In genomic region chr15:93596285-93596684, GRCm38 (mm10) we compare ENCODE assay signal across 8 mouse cellular contexts. TPM values are rescaled to one million over a fixed set of nuclear protein-coding genes. Genes with fewer than 3 reads are reported as not detected.
DNase-seq lines count a peak whose midpoint lies in the region; ATAC-seq and TF ChIP-seq lines count a peak whose summit lies in the region.

No protein-coding gene starts in this region.

- H3K36me3 ChIP-seq in E14TG2a.4 (ENCODE audit: insufficient read depth, low read length) = no peaks in the 10 kb centered on the region
- H3K36me3 ChIP-seq in forebrain, postnatal 0 days (ENCODE audit: insufficient read depth) = no peaks in the 10 kb centered on the region
- no peaks in the 10 kb centered on the region for H3K36me3 ChIP-seq in liver, postnatal 0 days (replicated peaks; ENCODE audit: insufficient read depth, low read length)
- no peaks in the 10 kb centered on the region for H3K36me3 ChIP-seq in neural tube, embryonic 15.5 days

- no peak for TF ChIP-seq EP300 in liver, postnatal 0 days (IDR thresholded peaks at IDR 0.05; ENCODE audit: low read depth)

- H3K4me2 ChIP-seq in forebrain, postnatal 0 days (ENCODE audit: low read depth) = peak overlapping the region; percentile 90
- peak overlapping the region; percentile 99 for H3K4me2 ChIP-seq in liver, postnatal 0 days (ENCODE audit: low read depth, low read length)
- peak overlapping the region; percentile 87 for H3K4me2 ChIP-seq in neural tube, embryonic 15.5 days

- intact Hi-C loops in heart, postnatal 25 days (cut with DNase I) = loop anchor here (5.0 to 10.0 kb wide), 2 partner anchors 91 to 229 kb away; no protein-coding TSS in a partner anchor

- H3K9ac ChIP-seq in forebrain, postnatal 0 days = peak overlapping the region; percentile 82
- H3K9ac ChIP-seq in liver, postnatal 0 days (replicated peaks) = peak overlapping the region; percentile 63
- peak overlapping the region; percentile 69 for H3K9ac ChIP-seq in neural tube, embryonic 15.5 days (replicated peaks)

- H3K4me3 ChIP-seq in E14TG2a.4 (replicated peaks; ENCODE audit: low read length) = peak overlapping the region; percentile 85
- peak overlapping the region; percentile 84 for H3K4me3 ChIP-seq in forebrain, postnatal 0 days (ENCODE audit: low read depth, low read length)
- peak overlapping the region; percentile 78 for H3K4me3 ChIP-seq in liver, postnatal 0 days (ENCODE audit: low read depth, low read length)
- peak overlapping the region; percentile 62 for H3K4me3 ChIP-seq in neural tube, embryonic 15.5 days (replicated peaks)

- no peak for TF ChIP-seq CTCF in E14TG2a.4 (conservative IDR thresholded peaks at IDR 0.05; ENCODE audit: low read length)
- no peak for TF ChIP-seq CTCF in forebrain, postnatal 0 days (IDR thresholded peaks at IDR 0.05; ENCODE audit: low read depth)
- TF ChIP-seq CTCF in liver, postnatal 0 days (IDR thresholded peaks at IDR 0.05; ENCODE audit: low read depth) = no peak

- ATAC-seq in forebrain, postnatal 0 days = peak; percentile 27
- peak; percentile 51 for ATAC-seq in liver, postnatal 0 days
- ATAC-seq in neural tube, embryonic 15.5 days (ENCODE audit: low FRiP score) = peak; percentile 66

- peak; percentile 56 for DNase-seq in cerebellum, adult 11-12 months
- peak; percentile 60 for DNase-seq in forebrain, postnatal 0 days
- DNase-seq in heart, postnatal 25 days (ENCODE audit: low spot score) = peak; percentile 56
- peak; percentile 38 for DNase-seq in large intestine, adult 2 months (ENCODE audit: low read depth, low spot score)
- DNase-seq in liver, postnatal 0 days = peak; percentile 72
- DNase-seq in thymus, postnatal 10 days (ENCODE audit: low spot score in 2 of 2) = peak; percentile 33 to 40

- WGBS in forebrain, postnatal 0 days = under 1% methylated on average over 11 of the region's 11 CpGs
- WGBS in large intestine, adult 2 months = under 1% methylated on average over 11 of the region's 11 CpGs
- WGBS in liver, postnatal 0 days (ENCODE audit: insufficient replicate concordance) = 1% methylated on average over 11 of the region's 11 CpGs
- under 1% methylated on average over 11 of the region's 11 CpGs for WGBS in neural tube, embryonic 15.5 days

- no peaks in the 10 kb centered on the region for H3K9me3 ChIP-seq in E14TG2a.4 (ENCODE audit: low read length)
- no peaks in the 10 kb centered on the region for H3K9me3 ChIP-seq in forebrain, postnatal 0 days (ENCODE audit: low read length)
- no peaks in the 10 kb centered on the region for H3K9me3 ChIP-seq in liver, postnatal 0 days (ENCODE audit: low read length)
- H3K9me3 ChIP-seq in neural tube, embryonic 15.5 days (replicated peaks) = no peaks in the 10 kb centered on the region

- peak overlapping the region; percentile 84 for H3K27ac ChIP-seq in forebrain, postnatal 0 days (ENCODE audit: low read depth, low read length)
- no peak overlapping the region for H3K27ac ChIP-seq in liver, postnatal 0 days (ENCODE audit: low read depth)
- H3K27ac ChIP-seq in neural tube, embryonic 15.5 days (replicated peaks) = peak overlapping the region; percentile 86

- H3K4me1 ChIP-seq in E14TG2a.4 (replicated peaks; ENCODE audit: low read depth, low read length) = peaks cover 19% of the 10 kb centered on the region
- H3K4me1 ChIP-seq in forebrain, postnatal 0 days (ENCODE audit: insufficient read depth) = peaks cover 4% of the 10 kb centered on the region; the same call in 1 of the 2 replicates
- peaks cover 6% of the 10 kb centered on the region; the same call in 1 of the 2 replicates for H3K4me1 ChIP-seq in liver, postnatal 0 days (ENCODE audit: insufficient read depth)
- H3K4me1 ChIP-seq in neural tube, embryonic 15.5 days = peaks cover 39% of the 10 kb centered on the region

- H3K27me3 ChIP-seq in E14TG2a.4 (ENCODE audit: insufficient read depth, low read length) = peaks cover 71% of the 10 kb centered on the region
- H3K27me3 ChIP-seq in forebrain, postnatal 0 days (ENCODE audit: insufficient read depth, low read length) = peaks cover 4% of the 10 kb centered on the region; the same call in 1 of the 2 replicates
- H3K27me3 ChIP-seq in liver, postnatal 0 days (ENCODE audit: insufficient read depth, low read length) = no peaks in the 10 kb centered on the region
- no peaks in the 10 kb centered on the region for H3K27me3 ChIP-seq in neural tube, embryonic 15.5 days (replicated peaks)

RNA-seq across cellular contexts. Expression of gene Prickle1, which starts 0.6 kb away (rescaled TPM):
- 15.1 and 16.3 TPM in 2 replicates for total RNA-seq in forebrain, postnatal 0 days (2014; rRNA removed)
- 15.4 and 15.6 TPM in 2 replicates for polyA plus RNA-seq in forebrain, postnatal 0 days (2015; fragmentation: Nextera tagmentation; extraction: Ambion mirVana)
- total RNA-seq in heart, postnatal 25 days (2021) = 10 to 100 TPM; 16.8 to 18.9 TPM
- 1.9 and 2.9 TPM in 2 replicates for polyA plus RNA-seq in large intestine, adult 2 months (2012; rRNA removed)
- 2.3 and 2.5 TPM in 2 replicates for polyA plus RNA-seq in liver, postnatal 0 days (2015; fragmentation: Nextera tagmentation; extraction: Ambion mirVana)
- 22.8 and 27.5 TPM in 2 replicates for polyA plus RNA-seq in neural tube, embryonic 15.5 days (2015; fragmentation: Nextera tagmentation; extraction: Ambion mirVana)
